Mouse (Mus musculus): ENCODE data around the gene Mettl22.
A peak's percentile ranks its signal among the peaks of the same experiment; 100 is the strongest.

The Mettl22 gene

GRCm38 (mm10) chr16:8470603-8471481 lies at the start of gene Mettl22:
Gene Mettl22 (plus strand): TSS chr16:8470788.
- DNase-seq (ENCODE audit: low spot score in 2 of 2): peak; percentile 94

GRCm38 (mm10) chr16:8420842-8421241 lies 49.7 kb upstream of the Mettl22 start:
- peak in 1 of 2 experiments; percentile 11 for DNase-seq (ENCODE audit: low spot score in 2 of 2)

GRCm38 (mm10) chr16:8423626-8424114 lies 46.9 kb upstream of the Mettl22 start:
- no peak for DNase-seq (ENCODE audit: low spot score in 2 of 2)

- DNase-seq (ENCODE audit: low spot score in 2 of 2): peak; percentile 72 to 76
Observed at GRCm38 (mm10) chr16:8424161-8424970, 46.2 kb upstream of the Mettl22 start.

GRCm38 (mm10) chr16:8424971-8425330 lies 45.6 kb upstream of the Mettl22 start, which contains the start of gene Tmem114:
Gene Tmem114 (minus strand): TSS chr16:8425136.
- peak in 1 of 2 experiments; percentile 36 for DNase-seq (ENCODE audit: low spot score in 2 of 2)

- DNase-seq (ENCODE audit: low spot score in 2 of 2): peak in 1 of 2 experiments; percentile 8
Observed at GRCm38 (mm10) chr16:8425736-8426135, 44.9 kb upstream of the Mettl22 start.

- peak in 1 of 2 experiments; percentile 19 for DNase-seq (ENCODE audit: low spot score in 2 of 2)
Observed at GRCm38 (mm10) chr16:8429531-8429930, 41.1 kb upstream of the Mettl22 start.

GRCm38 (mm10) chr16:8432616-8433015 lies 38.0 kb upstream of the Mettl22 start:
- peak in 1 of 2 experiments; percentile 19 for DNase-seq (ENCODE audit: low spot score in 2 of 2)

- no peak for DNase-seq (ENCODE audit: low spot score in 2 of 2)
Observed at GRCm38 (mm10) chr16:8444911-8445310, 25.7 kb upstream of the Mettl22 start.

- no peak for DNase-seq (ENCODE audit: low spot score in 2 of 2)
Observed at GRCm38 (mm10) chr16:8446256-8446655, 24.3 kb upstream of the Mettl22 start.

- no peak for DNase-seq (ENCODE audit: low spot score in 2 of 2)
Observed at GRCm38 (mm10) chr16:8453301-8453700, 17.3 kb upstream of the Mettl22 start.

- DNase-seq (ENCODE audit: low spot score in 2 of 2): no peak
Observed at GRCm38 (mm10) chr16:8455221-8455620, 15.4 kb upstream of the Mettl22 start.

GRCm38 (mm10) chr16:8458391-8458790 lies 12.2 kb upstream of the Mettl22 start:
- DNase-seq (ENCODE audit: low spot score in 2 of 2): no peak

GRCm38 (mm10) chr16:8459098-8459497 lies 11.5 kb upstream of the Mettl22 start:
- peak; percentile 28 to 54 for DNase-seq (ENCODE audit: low spot score in 2 of 2)

- no peak for DNase-seq (ENCODE audit: low spot score in 2 of 2)
Observed at GRCm38 (mm10) chr16:8470132-8470531, 456 bp upstream of the Mettl22 start.

GRCm38 (mm10) chr16:8487396-8488005 lies 16.9 kb downstream of the Mettl22 start:
- DNase-seq (ENCODE audit: low spot score in 2 of 2): no peak

GRCm38 (mm10) chr16:8489340-8489739 lies 18.8 kb downstream of the Mettl22 start:
- peak in 1 of 2 experiments; percentile 48 for DNase-seq (ENCODE audit: low spot score in 2 of 2)

- DNase-seq (ENCODE audit: low spot score in 2 of 2): no peak
Observed at GRCm38 (mm10) chr16:8491743-8492490, 21.3 kb downstream of the Mettl22 start.

GRCm38 (mm10) chr16:8494268-8494667 lies 23.7 kb downstream of the Mettl22 start:
- peak; percentile 60 to 75 for DNase-seq (ENCODE audit: low spot score in 2 of 2)

- no peak for DNase-seq (ENCODE audit: low spot score in 2 of 2)
Observed at GRCm38 (mm10) chr16:8496967-8497366, 26.4 kb downstream of the Mettl22 start.

- DNase-seq (ENCODE audit: low spot score in 2 of 2): no peak
Observed at GRCm38 (mm10) chr16:8504271-8504670, 33.7 kb downstream of the Mettl22 start.

Data from right cerebral cortex, postnatal 10 days (tissue).